In genomic region chr2:71105469-71106215, GRCm38 (mm10) we compare ENCODE assay signal across 17 mouse cellular contexts.
"Had no signal": no experiment of that assay in that cellular context is flagged by ENCODE, and none has a peak within 500 bp of the region (broad histone marks: within the 10 kb centered on the region; RNA-seq: fewer than 3 reads in every experiment).

No protein-coding gene starts in this region.

- H3K27ac ChIP-seq: hindbrain, postnatal 0 days; kidney, postnatal 0 days; limb, embryonic 15.5 days; liver, embryonic 13.5 days; neural tube, embryonic 12.5 days; stomach, embryonic 15.5 days had no signal

- H3K27me3 ChIP-seq: limb, embryonic 15.5 days; liver, embryonic 13.5 days; neural tube, embryonic 12.5 days; stomach, embryonic 15.5 days had no signal

- H3K4me2 ChIP-seq: limb, embryonic 15.5 days; liver, embryonic 13.5 days; neural tube, embryonic 12.5 days; stomach, embryonic 15.5 days had no signal

- DNase-seq: kidney, adult 11 months; kidney, adult 9 months; kidney, postnatal 36 days; layer of hippocampus, adult 9-11 months; layer of hippocampus, postnatal 36 days; liver, embryonic 13.5 days; lung, adult 18-20 months; lung, postnatal 14 days; midbrain, embryonic 14.5 days; right cerebral cortex, postnatal 4 days; spleen, adult 18-20 months; thymus, postnatal 4 days had no signal

- H3K36me3 ChIP-seq: limb, embryonic 15.5 days; neural tube, embryonic 12.5 days; stomach, embryonic 15.5 days had no signal

- H3K9ac ChIP-seq: limb, embryonic 15.5 days; liver, embryonic 13.5 days; neural tube, embryonic 12.5 days; stomach, embryonic 15.5 days had no signal

- ATAC-seq: hindbrain, postnatal 0 days had no signal

- H3K9me3 ChIP-seq: limb, embryonic 15.5 days; liver, embryonic 13.5 days; neural tube, embryonic 12.5 days; stomach, embryonic 15.5 days had no signal

- H3K4me3 ChIP-seq: limb, embryonic 15.5 days; liver, embryonic 13.5 days; neural tube, embryonic 12.5 days; stomach, embryonic 15.5 days had no signal

- H3K4me1 ChIP-seq: liver, embryonic 13.5 days; neural tube, embryonic 12.5 days; stomach, embryonic 15.5 days had no signal
